Mouse (Mus musculus): ENCODE measurements around the gene Slc38a3.
A peak's percentile ranks its signal among the peaks of the same experiment; 100 is the strongest.

Gene Slc38a3

DNA sequence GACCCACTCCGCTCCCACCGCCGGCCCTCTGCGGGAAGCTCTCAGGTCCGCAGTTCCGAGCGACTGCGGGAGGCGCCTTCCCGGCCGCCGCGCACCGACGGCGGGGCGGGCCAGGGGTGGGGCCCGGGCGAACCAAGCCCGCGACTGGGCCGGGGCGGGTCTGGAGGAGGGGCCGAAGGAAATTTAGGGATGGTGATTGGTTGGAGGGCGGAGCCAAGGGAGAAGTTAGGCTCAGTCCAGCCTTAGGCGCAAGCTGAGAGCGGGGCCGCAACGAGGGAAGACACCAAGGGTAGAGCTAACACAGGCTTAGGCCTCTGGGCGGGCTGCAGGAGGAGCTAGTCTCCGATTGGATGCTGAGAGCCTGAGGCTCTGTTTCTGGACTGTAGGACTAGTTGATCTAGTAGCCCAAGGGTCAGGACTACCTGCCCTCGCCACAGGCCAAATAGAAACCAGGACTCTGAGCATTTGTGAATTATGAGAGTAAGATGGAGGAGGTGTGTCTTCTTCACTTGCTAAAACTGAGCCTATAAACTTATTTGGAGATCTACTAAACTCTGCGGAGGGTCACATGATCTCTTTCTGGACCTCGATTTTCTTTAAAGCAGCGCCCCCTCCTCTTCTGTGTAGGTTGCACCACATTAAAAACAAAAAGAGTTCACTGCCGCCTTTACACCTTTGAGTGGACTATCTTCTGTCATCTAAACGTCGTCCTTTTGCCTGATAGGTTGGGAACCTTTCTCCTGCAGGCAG, 33.9 kb downstream of the Slc38a3 start, which contains the start of gene Gnai2:
Gnai2 (minus strand) TSS at position 89 of the 750 bp plus-strand sequence.
- peak; percentile 96 for DNase-seq (ENCODE audit: low spot score in 2 of 2)

GRCm38 (mm10) chr9:107634406-107635278, 34.7 kb downstream of the Slc38a3 start:
- no peak for DNase-seq (ENCODE audit: low spot score in 2 of 2)

GRCm38 (mm10) chr9:107633661-107634405, 35.5 kb downstream of the Slc38a3 start:
- DNase-seq (ENCODE audit: low spot score in 2 of 2): peak; percentile 60

DNA sequence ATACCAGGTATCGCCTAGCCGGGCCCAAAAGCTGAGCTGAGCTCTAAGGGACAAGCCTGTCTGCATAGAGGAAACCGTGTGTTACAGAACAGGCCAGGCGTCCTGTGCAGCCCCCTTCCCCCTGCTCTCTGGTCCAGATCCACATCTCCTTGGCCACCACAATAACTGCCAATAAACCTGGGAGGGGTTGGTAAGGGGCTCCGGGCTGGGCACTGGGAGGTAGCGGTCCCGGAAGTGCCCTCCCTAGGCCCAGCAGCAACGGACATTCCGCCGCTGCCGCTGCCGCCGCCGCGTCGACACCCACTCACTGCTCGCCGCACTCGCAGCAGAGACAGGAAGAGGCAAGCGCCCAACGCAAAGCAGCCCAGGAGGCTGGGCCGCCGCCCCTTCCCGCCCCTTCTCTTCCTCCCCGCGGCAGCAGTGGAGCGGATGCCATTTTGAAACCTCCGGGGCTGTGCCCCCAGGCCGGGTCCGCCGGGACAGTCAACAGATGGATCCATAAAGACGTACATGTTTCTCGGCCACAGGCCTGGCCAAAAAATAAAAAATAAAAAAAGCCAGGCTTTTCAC, 36.2 kb downstream of the Slc38a3 start:
- peak; percentile 87 to 89 for DNase-seq (ENCODE audit: low spot score in 2 of 2)

- DNase-seq (ENCODE audit: low spot score in 2 of 2): peak; percentile 64 to 68
Measured at GRCm38 (mm10) chr9:107632478-107632877, 36.9 kb downstream of the Slc38a3 start.

GRCm38 (mm10) chr9:107631861-107632260, 37.5 kb downstream of the Slc38a3 start:
- no peak for DNase-seq (ENCODE audit: low spot score in 2 of 2)

GRCm38 (mm10) chr9:107631311-107631826, 38.0 kb downstream of the Slc38a3 start:
- no peak for DNase-seq (ENCODE audit: low spot score in 2 of 2)

- peak; percentile 86 to 88 for DNase-seq (ENCODE audit: low spot score in 2 of 2)
Measured at GRCm38 (mm10) chr9:107630576-107630975, 38.8 kb downstream of the Slc38a3 start.

DNA sequence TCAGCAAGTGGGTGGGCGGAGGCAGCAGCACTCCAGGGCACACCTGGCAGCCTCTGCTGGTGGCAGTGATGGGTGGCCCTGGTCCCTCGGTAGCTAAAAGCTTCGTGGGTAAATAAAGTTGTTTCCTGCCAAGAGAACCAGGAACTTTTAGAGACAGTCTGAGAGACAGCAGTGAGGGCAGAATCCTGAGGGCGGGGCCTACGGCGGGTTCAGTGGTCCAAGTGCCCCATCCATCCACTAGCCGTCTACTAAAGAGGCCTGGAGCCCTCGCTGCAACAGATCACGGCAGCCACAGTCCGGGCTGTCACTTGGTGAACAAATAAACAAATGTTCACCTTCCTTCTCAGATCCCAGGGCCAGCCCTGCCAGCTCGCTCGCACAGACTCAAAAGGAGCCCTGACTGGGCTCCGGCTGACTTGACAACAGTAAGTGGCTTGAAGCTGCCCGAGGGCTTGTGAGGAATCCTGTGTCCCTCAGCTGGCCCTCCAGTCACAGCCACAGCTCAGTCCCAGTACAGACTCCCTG, 39.4 kb downstream of the Slc38a3 start:
- DNase-seq (ENCODE audit: low spot score in 2 of 2): peak; percentile 65 to 66

- DNase-seq (ENCODE audit: low spot score in 2 of 2): no peak
Measured at GRCm38 (mm10) chr9:107629411-107629730, 40.0 kb downstream of the Slc38a3 start.

- no peak for DNase-seq (ENCODE audit: low spot score in 2 of 2)
Measured at GRCm38 (mm10) chr9:107628721-107629410, 40.5 kb downstream of the Slc38a3 start.

DNA sequence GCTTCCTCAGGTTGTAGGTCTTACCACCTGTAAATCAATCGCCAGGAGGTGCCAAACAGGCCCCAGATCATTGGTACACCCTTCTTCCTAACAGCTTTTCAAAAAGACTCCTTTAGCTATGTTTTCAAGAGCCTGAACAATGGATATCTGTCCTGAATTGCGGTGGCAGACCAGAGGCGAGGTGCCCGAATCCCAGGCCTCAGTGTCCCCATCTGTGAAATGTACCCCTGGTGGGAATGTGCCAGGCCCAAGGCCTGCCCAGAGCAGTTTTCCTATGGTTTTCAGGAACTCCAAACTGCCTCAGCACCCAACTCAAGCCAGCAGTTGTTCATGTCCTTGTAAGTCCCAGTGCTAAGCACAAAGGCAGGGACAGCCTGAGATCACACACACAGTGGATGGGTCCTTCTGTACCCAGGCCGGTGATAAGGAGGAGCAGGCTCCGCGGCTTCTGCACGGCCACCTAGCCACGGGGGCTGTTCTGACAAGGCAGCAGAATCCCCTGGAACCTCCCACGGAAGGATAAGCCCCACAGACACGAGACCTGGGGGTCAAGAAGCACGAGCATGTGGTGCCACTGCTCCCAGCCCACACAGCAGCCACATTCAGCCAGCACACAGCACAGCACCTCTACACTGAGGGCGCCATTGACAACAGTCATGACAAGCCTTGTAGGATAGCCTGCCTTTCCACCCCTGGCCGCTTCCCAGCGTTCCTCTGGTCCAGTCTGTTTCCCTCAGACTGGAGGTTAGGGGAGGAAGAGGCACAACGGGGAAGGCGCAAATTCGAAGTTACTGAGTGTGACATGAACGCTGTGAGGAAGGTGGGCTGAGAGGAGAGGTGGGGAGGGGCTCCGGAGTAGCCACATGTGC, 41.7 kb downstream of the Slc38a3 start:
- no peak for DNase-seq (ENCODE audit: low spot score in 2 of 2)

DNA sequence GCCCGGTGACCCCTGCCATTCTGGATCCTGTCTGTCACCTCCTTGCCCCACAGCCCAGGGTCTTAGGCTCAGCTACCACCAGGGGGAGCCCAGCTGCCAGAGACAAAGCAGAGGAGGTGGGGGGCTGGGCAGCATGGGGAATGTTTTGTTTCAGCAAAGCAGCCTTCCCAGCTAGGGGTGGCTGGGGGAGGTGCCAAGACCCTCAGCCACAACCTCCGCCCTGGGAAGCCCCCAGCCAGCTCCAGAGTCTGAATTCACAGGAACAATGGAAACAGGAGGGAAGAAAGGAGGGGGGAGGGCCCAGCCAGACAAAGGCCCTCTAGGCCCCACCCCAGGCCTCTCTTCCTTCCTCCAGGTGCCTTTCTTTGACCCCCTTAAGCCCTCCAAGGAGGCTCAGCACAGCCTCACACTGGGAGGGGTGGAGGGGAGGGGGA, 42.5 kb downstream of the Slc38a3 start:
- DNase-seq (ENCODE audit: low spot score in 2 of 2): peak; percentile 90 to 91

GRCm38 (mm10) chr9:107626158-107626843, 43.0 kb downstream of the Slc38a3 start:
- DNase-seq (ENCODE audit: low spot score in 2 of 2): no peak

- DNase-seq (ENCODE audit: low spot score in 2 of 2): no peak
Measured at GRCm38 (mm10) chr9:107625351-107626128, 43.8 kb downstream of the Slc38a3 start.

GRCm38 (mm10) chr9:107624951-107625350, 44.4 kb downstream of the Slc38a3 start:
- DNase-seq (ENCODE audit: low spot score in 2 of 2): no peak

- no peak for DNase-seq (ENCODE audit: low spot score in 2 of 2)
Measured at GRCm38 (mm10) chr9:107624539-107624938, 44.8 kb downstream of the Slc38a3 start.

DNA sequence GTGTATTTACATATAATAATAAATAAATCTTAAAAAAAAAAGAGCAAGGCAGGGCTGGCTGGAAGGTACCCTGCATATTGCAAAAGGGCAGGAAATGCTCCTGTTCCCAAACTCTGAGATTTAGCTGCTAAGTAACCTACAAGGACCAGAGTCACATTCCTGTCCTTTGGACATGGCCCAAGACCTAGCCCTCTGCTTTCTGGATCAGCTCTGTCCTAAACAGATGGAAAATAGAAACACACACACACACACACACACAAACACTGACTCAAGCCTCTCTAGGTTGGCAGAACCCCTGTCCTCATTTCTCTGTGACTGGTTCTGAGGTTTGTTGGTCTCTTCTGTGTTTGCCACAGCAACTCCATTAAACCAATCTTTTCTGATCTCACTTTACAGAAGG, 48.4 kb downstream of the Slc38a3 start:
- DNase-seq (ENCODE audit: low spot score in 2 of 2): no peak

Data from right cerebral cortex, postnatal 10 days (tissue).